Mouse (Mus musculus) hindbrain, embryonic 16.5 days (tissue): ENCODE data around the gene Nol3. TPM values are rescaled to one million over a fixed set of nuclear protein-coding genes. Genes with fewer than 3 reads are reported as not detected.
A peak's percentile ranks its signal among the peaks of the same experiment; 100 is the strongest.

Source experiments
- ATAC-seq: fragments of 200-750 bp; cut with Nextera tagmentation; 2 replicates; pipeline ENCODE4 v1.8.0; 2017; ENCODE audit warnings: moderate TSS enrichment, moderate library complexity
- H3K27ac ChIP-seq: fragments of 300-500 bp; sonication (generic); 2 replicates; pipeline ENCODE4 v1.5.1; 2014; ENCODE audit warnings: low read depth, mild to moderate bottlenecking, control low read depth, low read length, moderate library complexity
- H3K27me3 ChIP-seq: fragments of 300-500 bp; sonication (generic); replicated peaks from 2 replicates; pipeline ENCODE4 v1.6.1; 2014; ENCODE audit warnings: low read length; ENCODE audit not compliant: control insufficient read depth, insufficient read depth
- H3K36me3 ChIP-seq: fragments of 300-500 bp; sonication (generic); 2 replicates; pipeline ENCODE4 v1.6.1; 2014; ENCODE audit warnings: mild to moderate bottlenecking, low read length, moderate library complexity, mixed read lengths; ENCODE audit not compliant: control insufficient read depth, insufficient read depth
- H3K4me1 ChIP-seq: fragments of 300-500 bp; sonication (generic); 2 replicates; pipeline ENCODE4 v1.6.1; 2014; ENCODE audit warnings: low read depth, low read length; ENCODE audit not compliant: control insufficient read depth, insufficient read depth
- H3K4me2 ChIP-seq: fragments of 300-500 bp; sonication (generic); 2 replicates; pipeline ENCODE4 v1.6.1; 2014; ENCODE audit warnings: mild to moderate bottlenecking, low read length, control low read depth, moderate library complexity
- H3K4me3 ChIP-seq: fragments of 300-500 bp; sonication (generic); 2 replicates; pipeline ENCODE4 v1.5.1; 2014; ENCODE audit warnings: mild to moderate bottlenecking, low read length, control low read depth, moderate library complexity
- H3K9ac ChIP-seq: fragments of 300-500 bp; sonication (generic); 2 replicates; pipeline ENCODE4 v1.6.1; 2014; ENCODE audit warnings: low read depth, mild to moderate bottlenecking, control low read depth, low read length, moderate library complexity
- H3K9me3 ChIP-seq: fragments of 300-500 bp; sonication (generic); 2 replicates; pipeline ENCODE4 v1.6.1; 2014; ENCODE audit warnings: mild to moderate bottlenecking, low read length, moderate library complexity; ENCODE audit not compliant: control insufficient read depth
- WGBS: fragments of 180-500 bp; shearing (Covaris S2); extraction: QIAGEN DNeasy Blood & Tissue Kit; methylation state at CpG from one replicate; pipeline ENCODE4 v1.1.7; 2014; 5-methylcytosine and 5-hydroxymethylcytosine counted together
- polyA plus RNA-seq: library from polyadenylated mRNA; unstranded; fragments of >200 nt; fragmentation: Nextera tagmentation; extraction: Ambion mirVana; gene quantifications from 2 replicates; pipeline ENCODE4 v1.2.1, GENCODE M21; 2015

Gene Nol3
- polyA plus RNA-seq, 1 experiment from 2014 or later: 6.2 TPM

- Histone ChIP-seq H3K4me1 (peaks cover 9% of the 10 kb centered on the region), H3K4me2 (no peak overlapping the region), H3K27me3 (peaks cover 9% of the 10 kb centered on the region), H3K9me3 (no peaks in the 10 kb centered on the region), H3K36me3 (peaks cover 14% of the 10 kb centered on the region), H3K27ac (no peak overlapping the region), H3K9ac (no peak overlapping the region), H3K4me3 (no peak overlapping the region)
- WGBS: 93% methylated on average over 10 of the region's 10 CpGs
- ATAC-seq: no peak
Measured at GRCm38 (mm10) chr8:105252680-105253537, 23.0 kb upstream of the Nol3 start.

GRCm38 (mm10) chr8:105253766-105254151, 22.2 kb upstream of the Nol3 start:
- peaks cover 17% of the 10 kb centered on the region for H3K27me3 ChIP-seq
- H3K36me3 ChIP-seq: peaks cover 12% of the 10 kb centered on the region
- H3K4me2 ChIP-seq: peak overlapping the region; percentile 95
- peak; percentile 25; the same call in 1 of the 2 replicates for ATAC-seq
- no peak overlapping the region for H3K27ac ChIP-seq
- H3K9ac ChIP-seq: peak overlapping the region; percentile 76; the same call in 1 of the 2 replicates
- peaks cover 12% of the 10 kb centered on the region for H3K4me1 ChIP-seq
- 31% methylated on average over 20 of the region's 20 CpGs for WGBS
- peak overlapping the region; percentile 61 for H3K4me3 ChIP-seq
- H3K9me3 ChIP-seq: no peaks in the 10 kb centered on the region

GRCm38 (mm10) chr8:105254152-105254965, 21.6 kb upstream of the Nol3 start:
- WGBS: under 1% methylated on average over 70 of the region's 74 CpGs
- ATAC-seq: peak; percentile 81

DNA sequence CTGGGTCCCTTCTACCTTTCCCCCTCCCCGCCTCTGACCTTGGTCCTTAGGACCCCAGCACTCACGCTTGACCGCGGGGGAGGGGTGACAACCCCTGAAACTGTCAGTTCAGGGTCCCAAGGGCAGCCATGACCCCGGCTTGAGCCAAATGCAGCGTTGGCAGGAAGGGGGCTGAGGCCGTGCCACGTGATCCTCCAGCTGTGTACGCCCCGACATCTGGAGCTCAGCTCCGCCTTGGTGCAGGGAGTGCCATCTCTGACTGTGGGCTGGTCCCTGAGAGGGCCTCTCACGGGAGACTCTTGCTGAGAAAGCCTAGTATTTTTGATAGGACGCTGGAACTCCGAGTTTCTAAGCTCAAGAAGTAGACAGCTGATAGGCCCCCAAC, 21.0 kb upstream of the Nol3 start, which contains the start of gene B3gnt9:
Gene B3gnt9, minus strand, starts transcription at position 188 of the 385 bp plus-strand sequence.
- peaks cover 5% of the 10 kb centered on the region for H3K36me3 ChIP-seq
- ATAC-seq: peak; percentile 25
- peak within 1 kb of the TSS; percentile 76 for H3K9ac ChIP-seq
- H3K4me3 ChIP-seq: peak within 1 kb of the TSS; percentile 61
- WGBS: 1% methylated on average over 14 of the region's 14 CpGs
- H3K4me2 ChIP-seq: peak within 1 kb of the TSS; percentile 95
- peaks cover 22% of the 10 kb centered on the region for H3K27me3 ChIP-seq
- H3K27ac ChIP-seq: peak within 1 kb of the TSS; percentile 69
- peaks cover 22% of the 10 kb centered on the region for H3K4me1 ChIP-seq
- no peaks in the 10 kb centered on the region for H3K9me3 ChIP-seq

More at GRCm38 (mm10) chr8:105254152-105254965, 21.6 kb upstream of the Nol3 start:
- Histone ChIP-seq H3K4me3 (peak overlapping the region; percentile 61), H3K4me1 (peaks cover 18% of the 10 kb centered on the region), H3K4me2 (peak overlapping the region; percentile 95), H3K27ac (peak overlapping the region; percentile 69), H3K27me3 (peaks cover 21% of the 10 kb centered on the region), H3K9ac (peak overlapping the region; percentile 76), H3K9me3 (no peaks in the 10 kb centered on the region), H3K36me3 (peaks cover 8% of the 10 kb centered on the region)

DNA sequence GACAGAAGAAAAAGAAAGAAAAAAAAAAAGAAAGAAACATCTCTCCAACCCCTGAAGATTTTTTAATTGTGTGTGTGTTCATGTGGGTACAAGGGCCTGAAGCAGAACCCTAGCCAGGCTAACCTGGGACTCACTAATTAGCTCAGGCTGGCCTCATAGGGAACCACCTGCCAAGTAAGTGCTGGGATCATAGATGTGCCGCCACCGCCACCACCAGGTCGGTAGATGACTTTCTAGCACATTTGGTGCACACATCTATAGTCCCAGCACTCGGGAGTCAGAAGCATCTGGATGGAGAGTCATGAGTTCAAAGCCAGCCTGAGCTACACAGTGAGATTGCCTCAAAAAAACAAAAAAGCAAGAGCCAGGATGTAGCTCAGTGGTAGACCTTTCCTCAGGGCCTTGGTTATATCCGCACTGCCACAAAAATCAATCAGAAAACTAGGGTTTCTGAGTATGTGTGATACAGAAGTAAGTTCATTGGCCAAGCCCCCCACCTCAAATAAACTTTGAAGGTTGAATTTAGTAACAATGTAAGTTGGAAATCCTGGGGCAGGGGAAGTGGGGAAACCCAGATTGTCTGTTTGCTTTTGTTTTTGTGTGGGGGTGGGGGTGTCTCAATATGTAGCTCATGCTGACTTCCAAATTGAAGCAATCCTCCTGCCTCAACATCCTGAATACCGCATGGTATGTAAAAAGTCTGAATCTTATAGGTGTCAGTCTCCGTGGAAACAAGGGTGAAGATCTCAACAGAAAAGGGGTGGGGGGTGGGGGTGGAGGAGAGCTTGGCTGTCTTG, 18.4 kb upstream of the Nol3 start:
- Histone ChIP-seq H3K9ac (no peak overlapping the region), H3K4me2 (no peak overlapping the region), H3K4me3 (no peak overlapping the region), H3K36me3 (no peaks in the 10 kb centered on the region), H3K27ac (no peak overlapping the region), H3K9me3 (no peaks in the 10 kb centered on the region), H3K27me3 (peaks cover 36% of the 10 kb centered on the region), H3K4me1 (peaks cover 23% of the 10 kb centered on the region)
- no peak for ATAC-seq
- 69% methylated on average over 7 of the region's 7 CpGs for WGBS

DNA sequence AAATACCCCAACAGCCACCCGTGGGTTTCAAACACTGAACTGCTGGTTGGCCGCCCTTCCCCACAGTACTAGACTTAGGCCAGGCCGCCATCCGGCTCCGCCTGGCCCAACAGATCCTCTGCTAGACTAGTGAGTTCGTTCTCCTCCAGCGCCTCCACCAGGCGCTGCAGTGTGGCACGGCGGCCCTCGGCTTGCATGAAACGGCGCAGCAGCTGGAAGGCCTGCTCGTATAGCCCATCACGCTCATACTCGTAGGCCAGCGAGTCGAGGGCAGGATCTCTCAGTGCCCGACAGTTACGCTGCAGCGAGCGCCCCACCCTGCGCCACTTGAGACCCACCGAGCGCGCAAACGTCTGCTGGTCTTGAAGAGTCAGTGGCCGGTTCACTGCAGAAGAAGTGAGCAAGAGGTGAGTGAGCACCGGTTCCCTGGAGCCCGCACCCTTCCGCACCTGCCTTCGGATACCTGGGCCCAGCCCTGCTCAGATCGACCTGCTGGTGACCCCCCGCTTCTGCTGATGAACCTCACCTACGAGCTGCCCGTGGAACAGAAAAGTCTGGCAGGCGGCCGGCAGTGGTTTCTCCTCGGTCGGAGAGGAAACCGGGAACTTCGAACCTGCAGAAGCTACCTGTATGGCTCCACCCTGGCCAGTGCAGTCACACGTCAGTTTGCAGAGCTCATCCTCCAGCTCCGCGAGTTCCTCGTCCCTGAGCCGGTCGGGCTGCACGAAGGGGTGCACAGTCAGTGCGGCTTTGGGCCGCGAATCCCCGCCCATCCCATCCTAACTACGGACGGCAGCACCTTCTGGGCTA, 16.8 kb upstream of the Nol3 start:
- peak overlapping the region; percentile 50 for H3K9ac ChIP-seq
- H3K4me2 ChIP-seq: peak overlapping the region; percentile 65
- no peaks in the 10 kb centered on the region for H3K36me3 ChIP-seq
- peaks cover 19% of the 10 kb centered on the region for H3K4me1 ChIP-seq
- peaks cover 36% of the 10 kb centered on the region for H3K27me3 ChIP-seq
- no peak overlapping the region for H3K27ac ChIP-seq
- peak; percentile 38 for ATAC-seq
- WGBS: 3% methylated on average over 55 of the region's 55 CpGs
- no peaks in the 10 kb centered on the region for H3K9me3 ChIP-seq
- H3K4me3 ChIP-seq: peak overlapping the region; percentile 37

DNA sequence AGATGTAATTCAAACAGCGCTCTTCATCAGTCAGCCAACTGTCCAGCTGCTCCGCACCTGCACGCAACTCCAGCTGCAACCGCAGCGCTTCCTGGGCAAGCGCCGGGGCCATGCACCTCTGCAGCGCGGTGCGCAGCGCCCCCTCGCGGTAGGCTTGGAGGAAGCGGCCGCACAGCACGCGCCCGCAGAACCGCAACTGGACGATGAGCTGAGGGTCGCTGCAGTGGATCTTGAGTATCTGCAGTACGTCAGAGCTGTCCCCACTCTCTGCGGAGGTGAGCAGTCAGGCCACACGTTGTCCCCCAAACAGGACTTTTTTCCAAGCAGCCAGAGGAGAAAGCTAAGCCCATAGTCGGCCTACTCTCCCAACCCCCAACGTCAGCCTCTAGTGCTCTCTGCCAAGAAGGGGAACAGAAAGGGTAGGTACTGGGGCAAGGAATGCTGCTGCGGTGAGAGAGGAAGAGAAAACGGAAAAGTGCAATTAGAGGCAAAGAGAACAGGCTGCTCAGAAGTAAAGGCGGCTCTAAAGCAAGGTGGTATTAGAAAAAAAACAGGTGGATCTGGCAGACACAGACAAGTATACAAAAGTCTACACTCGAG, 16.1 kb upstream of the Nol3 start:
- peak; percentile 60 for ATAC-seq
- Histone ChIP-seq H3K9ac (peak overlapping the region; percentile 50), H3K27me3 (peaks cover 36% of the 10 kb centered on the region), H3K4me2 (peak overlapping the region; percentile 65), H3K4me3 (peak overlapping the region; percentile 37), H3K27ac (no peak overlapping the region), H3K4me1 (peaks cover 21% of the 10 kb centered on the region), H3K36me3 (no peaks in the 10 kb centered on the region), H3K9me3 (no peaks in the 10 kb centered on the region)
- WGBS: 4% methylated on average over 30 of the region's 30 CpGs
